Mouse (Mus musculus) liver, embryonic 14.5 days (tissue): ENCODE measurements around the gene Trappc2. TPM values are rescaled to one million over a fixed set of nuclear protein-coding genes. Genes with fewer than 3 reads are reported as not detected.

ENCODE experiments used
- ATAC-seq: fragments of 200-750 bp; cut with Nextera tagmentation; 2 replicates; pipeline ENCODE4 v1.8.0; 2017; ENCODE audit warnings: moderate number of reproducible peaks, mild to moderate bottlenecking, moderate library complexity; ENCODE audit not compliant: insufficient read depth
- DNase-seq, 3 experiments: peaks; one replicate each; pipeline ENCODE4 v3.0.0-alpha.2; 2012 to 2013; ENCODE audit warnings: low read depth in 3 of 3, low spot score in 3 of 3
- H3K27ac ChIP-seq: fragments of 300-500 bp; sonication (generic); 2 replicates; pipeline ENCODE4 v1.5.1; 2014; ENCODE audit warnings: moderate library complexity, mild to moderate bottlenecking, control low read depth, inconsistent platforms
- H3K27me3 ChIP-seq: fragments of 300-500 bp; sonication (generic); 2 replicates; pipeline ENCODE4 v1.6.1; 2014; ENCODE audit warnings: mild to moderate bottlenecking, low read length, moderate library complexity; ENCODE audit not compliant: control insufficient read depth, insufficient read depth
- H3K36me3 ChIP-seq: fragments of 300-500 bp; sonication (generic); replicated peaks from 2 replicates; pipeline ENCODE4 v1.6.1; 2014; ENCODE audit warnings: low read depth; ENCODE audit not compliant: control insufficient read depth, insufficient read depth
- H3K4me1 ChIP-seq, 2 experiments: fragments of 200-500 bp in 1 of 2; fragments of 300-500 bp in 1 of 2; sonication (generic) in 1 of 2; replicated peaks; 2 replicates each; pipeline ENCODE4 v1.6.1; 2012 to 2014; ENCODE audit warnings: antibody characterized with exemption in 1 of 2, inconsistent platforms in 1 of 2, low read length in 1 of 2; ENCODE audit not compliant: control insufficient read depth in 2 of 2, insufficient read depth in 2 of 2
- H3K4me2 ChIP-seq: fragments of 300-500 bp; sonication (generic); 2 replicates; pipeline ENCODE4 v1.6.1; 2014; ENCODE audit warnings: low read depth, mild to moderate bottlenecking, control low read depth, moderate library complexity
- H3K4me3 ChIP-seq, 2 experiments: fragments of 200-500 bp in 1 of 2; fragments of 300-500 bp in 1 of 2; sonication (generic) in 1 of 2; 2 replicates each; pipeline ENCODE4 v1.5.1; 2012 to 2014; ENCODE audit warnings: low read depth in 2 of 2, low read length in 2 of 2, mild to moderate bottlenecking in 2 of 2, control low read depth in 1 of 2, inconsistent platforms in 1 of 2, moderate library complexity in 1 of 2; ENCODE audit not compliant: insufficient read depth in 1 of 2
- H3K9ac ChIP-seq: fragments of 300-500 bp; sonication (generic); replicated peaks from 2 replicates; pipeline ENCODE4 v1.6.1; 2014; ENCODE audit warnings: mild to moderate bottlenecking, control low read depth, moderate library complexity
- H3K9me3 ChIP-seq: fragments of 300-500 bp; sonication (generic); 2 replicates; pipeline ENCODE4 v1.6.1; 2016; ENCODE audit warnings: low read length, mixed read lengths; ENCODE audit not compliant: control insufficient read depth
- CTCF ChIP-seq: IDR thresholded peaks from 2 replicates; pipeline ENCODE4 v1.5.1; 2016; ENCODE audit warnings: antibody characterized with exemption, low read depth, control low read depth
- EP300 ChIP-seq: IDR thresholded peaks from 2 replicates; pipeline ENCODE4 v1.6.1; 2016; ENCODE audit warnings: antibody characterized with exemption, low read depth
- WGBS: fragments of 180-500 bp; shearing (Covaris S2); extraction: QIAGEN DNeasy Blood & Tissue Kit; methylation state at CpG from one replicate; pipeline ENCODE4 v1.1.7; 2014; ENCODE audit not compliant: insufficient replicate concordance; 5-methylcytosine and 5-hydroxymethylcytosine counted together
- polyA plus RNA-seq, 2 experiments: library from polyadenylated mRNA; depleted of rRNA in 1 of 2; stranded (reverse) in 1 of 2; unstranded in 1 of 2; fragments of >200 nt; fragmentation: Nextera tagmentation in 1 of 2; extraction: Ambion mirVana in 1 of 2; gene quantifications; 2 replicates each; pipeline versions ENCODE4 v1.2.1 to v1.2.3; 2012 to 2014

Trappc2 gene
- polyA plus RNA-seq, 2 experiments: 4.3 to 10.4 TPM

- TF ChIP-seq EP300: no peak
- no peak for TF ChIP-seq CTCF
- H3K9me3 ChIP-seq: no peaks in the 10 kb centered on the region
- ATAC-seq (no peak), DNase-seq (no peak)
- no peaks in the 10 kb centered on the region for H3K27me3 ChIP-seq
- H3K9ac ChIP-seq: no peak overlapping the region
- no peaks in the 10 kb centered on the region for H3K36me3 ChIP-seq
- H3K4me3 ChIP-seq: no peak overlapping the region
- no peaks in the 10 kb centered on the region for H3K4me1 ChIP-seq
- 79% methylated on average over 7 of the region's 7 CpGs for WGBS
- no peak overlapping the region for H3K27ac ChIP-seq
- H3K4me2 ChIP-seq: no peak overlapping the region
Observed at GRCm38 (mm10) chrX:166468321-166468720, 27.9 kb downstream of the Trappc2 start.

GRCm38 (mm10) chrX:166472612-166473011 lies 32.2 kb downstream of the Trappc2 start:
- no peaks in the 10 kb centered on the region; a peak in 1 of 4 replicates for H3K4me1 ChIP-seq
- no peak overlapping the region for H3K9ac ChIP-seq
- no peak overlapping the region for H3K4me3 ChIP-seq
- no peak overlapping the region for H3K4me2 ChIP-seq
- ATAC-seq (no peak), DNase-seq (no peak)
- H3K36me3 ChIP-seq: no peaks in the 10 kb centered on the region; the same call in 1 of the 2 replicates
- H3K27ac ChIP-seq: no peak overlapping the region
- no peaks in the 10 kb centered on the region for H3K9me3 ChIP-seq
- 66% methylated on average over 6 of the region's 6 CpGs for WGBS
- no peaks in the 10 kb centered on the region for H3K27me3 ChIP-seq
- TF ChIP-seq EP300 (no peak), CTCF (no peak)

GRCm38 (mm10) chrX:166477393-166477792 lies 37.0 kb downstream of the Trappc2 start:
- DNase-seq (no peak), ATAC-seq (no peak)
- WGBS: 78% methylated on average over 6 of the region's 6 CpGs
- H3K9me3 ChIP-seq: no peaks in the 10 kb centered on the region
- TF ChIP-seq CTCF (no peak), EP300 (no peak)
- H3K4me2 ChIP-seq: peak overlapping the region; percentile 75
- peaks cover 0 to 3% of the 10 kb centered on the region in 2 experiments; a peak in 2 of 4 replicates for H3K4me1 ChIP-seq
- H3K27me3 ChIP-seq: no peaks in the 10 kb centered on the region
- no peak overlapping the region for H3K4me3 ChIP-seq
- no peaks in the 10 kb centered on the region; the same call in 1 of the 2 replicates for H3K36me3 ChIP-seq
- no peak overlapping the region for H3K9ac ChIP-seq
- H3K27ac ChIP-seq: no peak overlapping the region

GRCm38 (mm10) chrX:166478631-166479364 lies 38.4 kb downstream of the Trappc2 start:
- Histone ChIP-seq H3K36me3 (no peaks in the 10 kb centered on the region; the same call in 1 of the 2 replicates), H3K9me3 (no peaks in the 10 kb centered on the region), H3K4me3 (peak overlapping the region; percentile 81 to 98), H3K27ac (no peak overlapping the region; the same call in none of the 2 replicates), H3K9ac (peak overlapping the region; percentile 67), H3K27me3 (no peaks in the 10 kb centered on the region), H3K4me1 (peaks cover 0 to 3% of the 10 kb centered on the region in 2 experiments; a peak in 2 of 4 replicates), H3K4me2 (peak overlapping the region; percentile 75)
- WGBS: 16% methylated on average over 28 of the region's 28 CpGs
- DNase-seq (peak in 2 of 3 experiments; percentile 25 to 29), ATAC-seq (peak; percentile 45)
- TF ChIP-seq EP300 (no peak), CTCF (no peak)

DNA sequence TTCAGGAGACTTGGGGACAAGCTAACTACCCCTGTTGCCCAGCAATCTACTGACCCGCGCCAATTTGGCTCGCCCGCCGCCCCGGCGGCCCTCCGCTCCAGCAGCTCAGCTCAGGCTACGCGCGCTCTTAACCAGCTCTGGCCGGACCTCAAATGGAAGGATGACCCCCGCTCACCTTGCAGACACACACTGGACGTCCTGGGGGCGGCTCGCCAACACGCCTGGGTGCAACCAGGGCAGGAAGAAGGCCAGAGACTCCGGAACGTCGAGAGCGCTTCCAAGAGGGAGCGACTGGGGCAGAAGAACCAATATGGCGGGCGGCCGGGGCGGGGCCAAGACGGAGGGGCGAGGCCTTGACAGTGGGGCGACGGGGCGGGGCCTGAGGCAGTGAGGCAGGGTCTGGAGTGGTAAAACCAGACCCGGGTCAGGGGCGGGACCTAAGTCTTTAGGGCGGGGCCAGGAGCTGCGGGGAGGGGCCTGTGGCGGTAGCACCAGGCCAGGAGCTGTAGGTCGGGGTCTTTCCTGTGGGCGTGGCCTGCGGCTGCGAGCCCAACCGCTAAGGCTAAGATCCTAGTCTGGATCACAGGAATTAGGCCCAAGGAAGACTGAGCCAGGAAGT lies 39.1 kb downstream of the Trappc2 start, which contains the start of gene Rab9:
Gene Rab9 (minus strand): TSS at position 503 of the 619 bp plus-strand sequence.
- peak; percentile 75 to 76 (median 76) for DNase-seq
- peak within 1 kb of the TSS; percentile 67 for H3K9ac ChIP-seq
- peak within 1 kb of the TSS; percentile 75 for H3K4me2 ChIP-seq
- H3K27ac ChIP-seq: no peak within 1 kb of the TSS; the same call in none of the 2 replicates
- no peaks in the 10 kb centered on the region for H3K9me3 ChIP-seq
- peaks cover 0 to 3% of the 10 kb centered on the region in 2 experiments; a peak in 2 of 4 replicates for H3K4me1 ChIP-seq
- TF ChIP-seq EP300 (no peak), CTCF (no peak)
- peak; percentile 98 for ATAC-seq
- no peaks in the 10 kb centered on the region; the same call in 1 of the 2 replicates for H3K36me3 ChIP-seq
- 15% methylated on average over 38 of the region's 41 CpGs for WGBS
- no peaks in the 10 kb centered on the region for H3K27me3 ChIP-seq
- peak within 1 kb of the TSS; percentile 81 to 98 for H3K4me3 ChIP-seq
